Comparison of ENCODE assay signal across 8 mouse cellular contexts in the genomic region with DNA sequence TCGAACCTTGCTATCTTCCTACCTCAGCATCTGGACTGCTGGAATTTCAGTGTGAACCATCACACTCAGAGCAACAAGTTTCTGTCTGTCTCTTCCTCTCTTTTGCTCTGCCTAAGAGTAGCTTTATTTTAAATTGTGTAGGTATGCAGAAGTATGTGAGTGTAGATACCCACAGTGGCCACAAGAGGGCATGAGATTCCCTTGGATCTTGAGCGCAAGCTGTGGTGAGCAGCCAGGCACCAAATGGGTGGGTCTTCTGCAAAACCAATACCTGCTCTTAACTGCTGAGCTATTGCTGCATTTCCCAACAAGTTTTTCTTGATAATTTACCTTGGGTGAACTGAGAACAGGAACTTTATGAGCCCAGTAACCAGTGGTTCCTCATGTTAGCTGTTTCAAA. TPM values are rescaled to one million over a fixed set of nuclear protein-coding genes. Genes with fewer than 3 reads are reported as not detected.
DNase-seq lines count a peak whose midpoint lies in the region; ATAC-seq and TF ChIP-seq lines count a peak whose summit lies in the region.

No protein-coding gene starts in this region.

- H3K4me2 ChIP-seq in kidney, embryonic 15.5 days: no peak overlapping the region
- H3K4me2 ChIP-seq in embryonic facial prominence, embryonic 11.5 days (ENCODE audit: low read depth, low read length): no peak overlapping the region
- peak overlapping the region; percentile 50 for H3K4me2 ChIP-seq in liver, embryonic 14.5 days (ENCODE audit: low read depth)

- H3K4me3 ChIP-seq in kidney, embryonic 15.5 days (replicated peaks): no peak overlapping the region
- H3K4me3 ChIP-seq in embryonic facial prominence, embryonic 11.5 days (ENCODE audit: low read depth, low read length): no peak overlapping the region
- H3K4me3 ChIP-seq in liver, embryonic 14.5 days (ENCODE audit: insufficient read depth in 1 of 2, low read depth in 2 of 2, low read length in 2 of 2): no peak overlapping the region

- H3K9me3 ChIP-seq in kidney, embryonic 15.5 days (replicated peaks): no peaks in the 10 kb centered on the region
- H3K9me3 ChIP-seq in embryonic facial prominence, embryonic 11.5 days (replicated peaks; ENCODE audit: control insufficient read depth, low read length): no peaks in the 10 kb centered on the region
- no peaks in the 10 kb centered on the region for H3K9me3 ChIP-seq in liver, embryonic 14.5 days (ENCODE audit: control insufficient read depth, low read length)

- DNase-seq in kidney, adult 18-20 months: peak; percentile 50
- DNase-seq in CD4-positive, CD25-positive, alpha-beta regulatory T cell, adult 2 months (ENCODE audit: low read depth, low spot score): peak; percentile 68
- no peak for DNase-seq in Patski (ENCODE audit: low read depth, low spot score)
- peak; percentile 68 for DNase-seq in embryonic facial prominence, embryonic 11.5 days (ENCODE audit: low spot score)
- DNase-seq in liver, embryonic 14.5 days (ENCODE audit: low read depth in 3 of 3, low spot score in 3 of 3): peak; percentile 42 to 56 (median 49)
- peak; percentile 62 for DNase-seq in testis, postnatal 10 days (ENCODE audit: low spot score)
- DNase-seq in gastrocnemius, postnatal 14 days: no peak

- no peak for ATAC-seq in kidney, embryonic 15.5 days (replicated peaks; ENCODE audit: low FRiP score)
- peak; percentile 40 for ATAC-seq in Patski
- no peak for ATAC-seq in embryonic facial prominence, embryonic 11.5 days (replicated peaks; ENCODE audit: insufficient number of reproducible peaks, low FRiP score, low TSS enrichment, low read depth)
- peak; percentile 58 for ATAC-seq in liver, embryonic 14.5 days (ENCODE audit: insufficient read depth)

- POLR2A ChIA-PET in Patski (lab: Charles Lee): no interaction called here

- CTCF ChIA-PET in Patski (lab: Charles Lee): interaction anchor here (0.6 to 2.6 kb wide), 10 partner anchors 10 to 92 kb away, joined by 3 to 14 read pairs (median 4); no protein-coding TSS in a partner anchor

- no peak overlapping the region for H3K9ac ChIP-seq in kidney, embryonic 15.5 days
- H3K9ac ChIP-seq in embryonic facial prominence, embryonic 11.5 days (replicated peaks; ENCODE audit: low read length): no peak overlapping the region
- no peak overlapping the region for H3K9ac ChIP-seq in liver, embryonic 14.5 days (replicated peaks)

- H3K4me1 ChIP-seq in kidney, embryonic 15.5 days: no peaks in the 10 kb centered on the region
- no peaks in the 10 kb centered on the region for H3K4me1 ChIP-seq in embryonic facial prominence, embryonic 11.5 days (ENCODE audit: control insufficient read depth, insufficient read depth, low read length)
- H3K4me1 ChIP-seq in liver, embryonic 14.5 days (replicated peaks; ENCODE audit: control insufficient read depth in 2 of 2, insufficient read depth in 2 of 2, low read length in 1 of 2): peaks cover 12 to 28% of the 10 kb centered on the region in 2 experiments

- TF ChIP-seq EP300 in liver, embryonic 14.5 days (IDR thresholded peaks at IDR 0.05; ENCODE audit: low read depth): no peak

- peak; percentile 79 for TF ChIP-seq CTCF in Patski (IDR thresholded peaks at IDR 0.05)
- peak; percentile 93 for TF ChIP-seq CTCF in liver, embryonic 14.5 days (IDR thresholded peaks at IDR 0.05; ENCODE audit: low read depth)

- in situ Hi-C loops in Patski (cut with MboI; ENCODE audit: low pct_unique_long_range_greater_than_20kb): no loop called here

- no peak overlapping the region for H3K27ac ChIP-seq in kidney, embryonic 15.5 days
- no peak overlapping the region for H3K27ac ChIP-seq in embryonic facial prominence, embryonic 11.5 days (replicated peaks; ENCODE audit: low read depth, low read length)
- H3K27ac ChIP-seq in liver, embryonic 14.5 days: peak overlapping the region; percentile 12

- WGBS in kidney, embryonic 15.5 days: 69% methylated on average over 2 of the region's 2 CpGs
- 59% methylated on average over 2 of the region's 2 CpGs for WGBS in embryonic facial prominence, embryonic 11.5 days
- WGBS in liver, embryonic 14.5 days (ENCODE audit: insufficient replicate concordance): 34% methylated on average over 2 of the region's 2 CpGs

- no peaks in the 10 kb centered on the region for H3K27me3 ChIP-seq in kidney, embryonic 15.5 days
- H3K27me3 ChIP-seq in Patski: no peaks in the 10 kb centered on the region
- H3K27me3 ChIP-seq in embryonic facial prominence, embryonic 11.5 days (ENCODE audit: control insufficient read depth, insufficient read depth, low read length): no peaks in the 10 kb centered on the region
- H3K27me3 ChIP-seq in liver, embryonic 14.5 days (ENCODE audit: control insufficient read depth, insufficient read depth, low read length): no peaks in the 10 kb centered on the region

- intact Hi-C loops in gastrocnemius, postnatal 14 days (cut with DNase I; ENCODE audit: low total_unique reads): loop anchor here (5.0 kb wide), 1 partner anchor 90 kb away; no protein-coding TSS in a partner anchor

- no peaks in the 10 kb centered on the region for H3K36me3 ChIP-seq in kidney, embryonic 15.5 days
- no peaks in the 10 kb centered on the region for H3K36me3 ChIP-seq in embryonic facial prominence, embryonic 11.5 days (replicated peaks; ENCODE audit: control insufficient read depth, insufficient read depth, low read depth, low read length)
- H3K36me3 ChIP-seq in liver, embryonic 14.5 days (replicated peaks; ENCODE audit: control insufficient read depth, insufficient read depth, low read depth): no peaks in the 10 kb centered on the region

RNA-seq across cellular contexts. Expression of gene Mphosph6, which starts 29.6 kb away (rescaled TPM):
- 64.0 and 64.9 TPM in 2 replicates for polyA plus RNA-seq in kidney, embryonic 15.5 days (2015; fragmentation: Nextera tagmentation; extraction: Ambion mirVana)
- polyA plus RNA-seq in Patski (2021): 59.3 TPM
- 61.5 and 69.1 TPM in 2 replicates for polyA plus RNA-seq in embryonic facial prominence, embryonic 11.5 days (2014; fragmentation: Nextera tagmentation; extraction: Ambion mirVana)
- 12.7 and 21.9 TPM in 2 replicates for polyA plus RNA-seq in liver, embryonic 14.5 days (2012; rRNA removed)
- 34.4 and 37.5 TPM in 2 replicates for polyA plus RNA-seq in liver, embryonic 14.5 days (2014; fragmentation: Nextera tagmentation; extraction: Ambion mirVana)
- total RNA-seq in gastrocnemius, postnatal 14 days (2021): 1 to 10 TPM; 6.6 to 8.8 TPM

Comparison
In these comparisons a context has a peak if more than half of its experiments do, and no peak if none do; other contexts are left out.
1. DNase-seq: peak in kidney, adult 18-20 months (single experiment), CD4-positive, CD25-positive, alpha-beta regulatory T cell, adult 2 months (single experiment), embryonic facial prominence, embryonic 11.5 days (single experiment), liver, embryonic 14.5 days (3 of 3) and testis, postnatal 10 days (single experiment); none in Patski (single experiment) and gastrocnemius, postnatal 14 days (single experiment).
2. ATAC-seq: peak in Patski (single experiment) and liver, embryonic 14.5 days (single experiment); none in kidney, embryonic 15.5 days (single experiment) and embryonic facial prominence, embryonic 11.5 days (single experiment).